Mouse (Mus musculus): ENCODE measurements around the gene Tnfsf9. TPM values are rescaled to one million over a fixed set of nuclear protein-coding genes. Genes with fewer than 3 reads are reported as not detected.

Gene Tnfsf9
- 7.4 TPM for polyA plus RNA-seq (2014; fragmentation: Illumina TruSeq; extraction: RNeasy Lipid Tissue Mini Kit (QIAGEN cat#74804); ENCODE audit: insufficient read depth, low read depth, low replicate concordance)

DNA sequence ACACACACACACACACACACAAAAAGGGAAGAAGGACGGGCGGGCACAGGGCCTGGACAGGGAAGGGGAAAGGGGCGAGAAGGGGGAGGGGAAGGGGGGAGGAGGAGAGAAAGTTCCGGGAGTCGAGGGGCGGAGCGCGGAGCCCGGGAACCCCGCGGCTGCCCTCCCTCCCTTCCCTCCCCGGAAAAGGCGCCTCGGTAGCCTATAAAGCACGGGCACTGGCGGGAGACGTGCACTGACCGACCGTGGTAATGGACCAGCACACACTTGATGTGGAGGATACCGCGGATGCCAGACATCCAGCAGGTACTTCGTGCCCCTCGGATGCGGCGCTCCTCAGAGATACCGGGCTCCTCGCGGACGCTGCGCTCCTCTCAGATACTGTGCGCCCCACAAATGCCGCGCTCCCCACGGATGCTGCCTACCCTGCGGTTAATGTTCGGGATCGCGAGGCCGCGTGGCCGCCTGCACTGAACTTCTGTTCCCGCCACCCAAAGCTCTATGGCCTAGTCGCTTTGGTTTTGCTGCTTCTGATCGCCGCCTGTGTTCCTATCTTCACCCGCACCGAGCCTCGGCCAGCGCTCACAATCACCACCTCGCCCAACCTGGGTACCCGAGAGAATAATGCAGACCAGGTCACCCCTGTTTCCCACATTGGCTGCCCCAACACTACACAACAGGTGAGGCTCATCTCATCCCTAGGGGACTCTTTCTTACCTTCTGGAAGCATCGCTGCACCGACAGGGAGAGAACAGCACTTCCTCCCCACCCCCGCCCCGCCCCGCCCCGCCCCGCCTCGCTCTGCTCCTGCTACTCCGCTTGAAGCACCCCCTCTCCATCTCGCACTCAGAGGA lies at the start of gene Tnfsf9:
TSS of gene Tnfsf9 (plus strand) at position 145 of the 854 bp plus-strand sequence.

DNA sequence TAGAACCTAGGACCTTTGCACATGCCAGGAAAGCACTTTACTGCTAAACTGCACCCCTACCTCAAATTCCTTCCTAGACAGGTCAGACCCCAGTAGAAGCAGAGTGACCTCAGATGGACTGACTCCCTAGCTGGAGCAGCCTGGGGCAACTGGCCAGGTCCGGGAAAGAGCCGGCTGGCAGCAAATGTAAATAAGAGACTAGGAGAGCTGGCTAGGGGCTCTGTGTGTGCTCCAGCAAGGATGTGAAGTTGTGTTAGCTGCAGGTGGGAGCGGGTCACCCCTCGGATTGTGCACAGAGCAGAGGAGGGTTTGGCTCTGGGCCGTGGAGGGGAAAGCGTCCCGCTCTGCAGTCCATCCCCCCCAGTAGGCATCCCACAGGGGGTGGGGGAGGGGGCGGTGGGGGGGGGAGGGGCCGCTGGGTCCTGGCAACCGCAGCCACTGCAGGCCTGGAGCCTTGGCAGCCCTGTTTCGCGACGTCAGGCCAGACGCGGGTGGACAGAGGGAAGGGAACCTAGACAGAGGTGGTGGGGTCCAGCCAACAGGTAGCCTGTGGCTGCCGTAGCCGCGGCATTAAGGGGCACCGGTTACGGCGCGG lies 46.1 kb upstream of the Tnfsf9 start, which contains the start of gene Crb3:
TSS of gene Crb3 (plus strand) at position 215 of the 595 bp plus-strand sequence.

DNA sequence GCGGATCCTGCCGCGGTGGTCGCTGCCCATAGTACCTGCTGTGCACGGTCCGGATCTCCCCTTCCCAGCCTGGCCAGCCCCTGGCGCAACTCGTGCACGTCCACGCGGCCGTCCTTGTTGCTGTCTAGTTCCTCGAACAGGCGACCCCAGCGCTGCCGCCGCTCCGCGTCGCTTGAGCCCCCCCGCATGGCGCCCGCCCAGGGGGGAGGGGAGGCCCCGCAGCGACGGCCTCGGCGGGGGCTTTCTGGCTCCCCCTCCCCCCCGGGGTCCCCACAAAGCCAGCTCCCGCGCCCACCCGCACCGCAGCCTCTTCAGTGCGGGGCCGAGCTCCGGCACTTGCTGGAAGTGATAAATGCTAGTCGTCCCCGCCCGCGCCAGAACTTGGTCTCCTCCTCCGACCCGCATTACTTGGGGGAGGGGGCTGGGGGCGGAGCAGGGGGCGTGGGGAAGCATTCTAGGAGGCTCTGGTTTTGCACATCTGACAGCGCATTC lies 45.6 kb upstream of the Tnfsf9 start, which contains the start of gene Slc25a23:
TSS of gene Slc25a23 (minus strand) at position 378 of the 492 bp plus-strand sequence.

DNA sequence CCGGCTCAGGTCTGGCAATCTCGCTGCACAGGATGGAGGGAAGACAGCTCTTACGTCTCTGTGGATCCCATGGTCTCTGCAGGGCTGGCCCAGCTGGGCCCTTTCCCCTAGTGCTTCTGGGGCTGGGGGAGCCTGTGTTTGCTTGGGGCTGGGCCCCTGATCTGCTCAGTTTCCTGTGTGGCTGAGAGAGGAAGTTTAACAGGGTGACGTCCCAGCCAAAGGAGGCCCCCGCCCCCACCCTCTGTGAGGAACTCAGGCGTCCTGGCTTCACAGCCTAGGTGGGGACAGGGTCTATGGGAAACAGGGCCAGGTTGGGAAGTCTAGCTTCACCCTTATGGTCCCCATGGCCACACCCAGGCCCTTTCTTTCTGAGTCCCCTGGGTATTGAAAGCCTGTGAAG lies 26.8 kb upstream of the Tnfsf9 start, which contains the start of gene Dennd1c:
TSS of gene Dennd1c (minus strand) at position 179 of the 400 bp plus-strand sequence.

DNA sequence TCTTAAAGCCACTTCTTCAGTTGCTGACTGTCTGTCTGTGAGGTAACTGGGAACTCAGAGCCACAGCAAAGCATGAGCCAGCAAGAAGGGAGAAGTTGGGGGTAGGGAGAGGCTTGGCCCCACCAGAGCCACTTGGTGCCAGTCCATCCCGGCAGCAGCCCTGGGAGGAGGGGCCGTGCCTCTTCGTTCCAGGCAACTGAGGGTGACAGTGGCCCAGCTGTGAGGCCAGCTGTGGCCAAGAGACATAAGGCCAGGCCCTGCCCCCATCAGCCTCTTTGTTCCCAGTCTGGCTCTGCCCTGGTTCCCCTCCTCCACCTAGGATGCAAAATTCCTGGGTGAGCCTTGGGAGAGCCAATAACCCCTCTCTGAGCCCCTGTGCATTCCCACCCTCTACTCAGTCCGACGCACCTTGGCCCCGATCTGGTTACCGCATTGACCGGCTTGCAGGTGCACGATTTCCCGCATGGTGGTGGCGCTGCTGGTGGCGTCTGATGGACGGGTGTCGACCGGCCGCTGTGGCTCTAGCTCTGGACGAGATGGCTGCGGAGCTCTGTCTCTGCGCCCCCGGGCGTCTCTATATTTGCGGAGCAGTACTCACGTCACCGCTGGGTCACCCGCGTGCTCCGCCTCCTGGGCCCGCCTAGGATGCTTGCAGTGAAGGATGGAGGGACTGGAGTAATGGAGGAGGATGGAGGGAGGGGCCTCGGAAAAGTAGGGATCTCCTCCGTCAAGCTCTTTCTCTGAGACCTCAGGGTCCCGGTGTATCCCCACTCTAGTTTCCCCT lies 17.9 kb upstream of the Tnfsf9 start, which contains the start of gene Tubb4a:
TSS of gene Tubb4a (minus strand) at position 734 of the 784 bp plus-strand sequence.

DNA sequence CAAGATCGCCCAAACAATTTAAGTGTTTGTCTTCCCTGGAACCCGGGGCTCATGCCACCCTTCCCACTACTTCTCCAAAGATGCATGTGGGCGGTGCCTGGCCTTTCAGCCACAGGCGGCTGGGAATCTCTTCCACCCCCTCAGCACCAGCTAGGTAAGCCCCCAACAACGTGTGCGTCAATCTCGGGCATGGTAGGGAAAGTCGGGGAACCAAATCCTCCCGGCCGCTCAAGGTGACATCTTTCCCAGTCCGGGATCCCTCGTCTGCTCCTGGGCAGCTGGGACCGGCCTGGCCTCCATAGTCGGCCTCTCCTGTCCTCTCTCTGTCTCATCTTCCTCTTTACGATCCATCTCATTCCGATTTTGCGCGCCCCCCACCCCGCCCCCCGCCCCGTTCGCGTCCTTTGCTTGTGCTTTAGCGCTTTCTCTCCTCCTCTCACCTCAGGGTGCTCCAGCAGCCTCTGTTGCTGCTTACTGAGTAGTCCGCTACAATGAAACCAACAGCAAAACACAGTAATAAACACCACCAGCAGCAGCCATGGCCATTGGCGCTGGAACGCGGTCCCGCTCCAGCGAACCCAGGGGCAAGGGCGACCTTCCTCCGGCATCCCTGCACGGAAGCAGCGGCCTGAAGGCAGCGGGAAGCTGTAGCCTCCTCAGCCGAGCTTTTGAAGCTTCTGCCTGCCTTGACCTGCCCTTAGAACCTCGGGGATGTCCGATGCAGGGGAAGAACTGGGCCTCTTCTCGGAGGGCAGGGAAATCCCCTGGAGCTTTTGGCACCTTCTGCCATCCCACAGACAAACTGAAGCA lies 44.1 kb downstream of the Tnfsf9 start, which contains the start of gene Cd70:
TSS of gene Cd70 (minus strand) at position 784 of the 810 bp plus-strand sequence.

Other genes with a start within 250 kb of the Tnfsf9 start
- gene Acsbg2, start 230.9 kb upstream of the Tnfsf9 start, polyA plus RNA-seq (2014; fragmentation: Illumina TruSeq; extraction: RNeasy Lipid Tissue Mini Kit (QIAGEN cat#74804); ENCODE audit: insufficient read depth, low read depth, low replicate concordance) = not detected
- gene 1700061G19Rik, start 229.8 kb upstream of the Tnfsf9 start, polyA plus RNA-seq (2014; fragmentation: Illumina TruSeq; extraction: RNeasy Lipid Tissue Mini Kit (QIAGEN cat#74804); ENCODE audit: insufficient read depth, low read depth, low replicate concordance) = 0.19 TPM
- 16.5 TPM for gene Mllt1, start 169.9 kb upstream of the Tnfsf9 start, polyA plus RNA-seq (2014; fragmentation: Illumina TruSeq; extraction: RNeasy Lipid Tissue Mini Kit (QIAGEN cat#74804); ENCODE audit: insufficient read depth, low read depth, low replicate concordance)
- gene Acer1, start 123.2 kb upstream of the Tnfsf9 start, polyA plus RNA-seq (2014; fragmentation: Illumina TruSeq; extraction: RNeasy Lipid Tissue Mini Kit (QIAGEN cat#74804); ENCODE audit: insufficient read depth, low read depth, low replicate concordance) = not detected
- 51.4 TPM for gene Clpp, start 115.0 kb upstream of the Tnfsf9 start, polyA plus RNA-seq (2014; fragmentation: Illumina TruSeq; extraction: RNeasy Lipid Tissue Mini Kit (QIAGEN cat#74804); ENCODE audit: insufficient read depth, low read depth, low replicate concordance)
- gene Alkbh7, start 108.0 kb upstream of the Tnfsf9 start, polyA plus RNA-seq (2014; fragmentation: Illumina TruSeq; extraction: RNeasy Lipid Tissue Mini Kit (QIAGEN cat#74804); ENCODE audit: insufficient read depth, low read depth, low replicate concordance) = 28.8 TPM
- not detected for gene Pspn, start 105.3 kb upstream of the Tnfsf9 start, polyA plus RNA-seq (2014; fragmentation: Illumina TruSeq; extraction: RNeasy Lipid Tissue Mini Kit (QIAGEN cat#74804); ENCODE audit: insufficient read depth, low read depth, low replicate concordance)
- 31.3 TPM for gene Gtf2f1, start 94.0 kb upstream of the Tnfsf9 start, polyA plus RNA-seq (2014; fragmentation: Illumina TruSeq; extraction: RNeasy Lipid Tissue Mini Kit (QIAGEN cat#74804); ENCODE audit: insufficient read depth, low read depth, low replicate concordance)
- gene Gm17949, start 93.9 kb upstream of the Tnfsf9 start, polyA plus RNA-seq (2014; fragmentation: Illumina TruSeq; extraction: RNeasy Lipid Tissue Mini Kit (QIAGEN cat#74804); ENCODE audit: insufficient read depth, low read depth, low replicate concordance) = not detected
- 17.6 TPM for gene Khsrp, start 73.8 kb upstream of the Tnfsf9 start, polyA plus RNA-seq (2014; fragmentation: Illumina TruSeq; extraction: RNeasy Lipid Tissue Mini Kit (QIAGEN cat#74804); ENCODE audit: insufficient read depth, low read depth, low replicate concordance)
- not detected for gene Slc25a41, start 63.7 kb upstream of the Tnfsf9 start, polyA plus RNA-seq (2014; fragmentation: Illumina TruSeq; extraction: RNeasy Lipid Tissue Mini Kit (QIAGEN cat#74804); ENCODE audit: insufficient read depth, low read depth, low replicate concordance)
- 65.6 TPM for gene Crb3, start 46.2 kb upstream of the Tnfsf9 start, polyA plus RNA-seq (2014; fragmentation: Illumina TruSeq; extraction: RNeasy Lipid Tissue Mini Kit (QIAGEN cat#74804); ENCODE audit: insufficient read depth, low read depth, low replicate concordance)
- gene Slc25a23, start 45.5 kb upstream of the Tnfsf9 start, polyA plus RNA-seq (2014; fragmentation: Illumina TruSeq; extraction: RNeasy Lipid Tissue Mini Kit (QIAGEN cat#74804); ENCODE audit: insufficient read depth, low read depth, low replicate concordance) = 22.4 TPM
- 6.3 TPM for gene Dennd1c, start 26.8 kb upstream of the Tnfsf9 start, polyA plus RNA-seq (2014; fragmentation: Illumina TruSeq; extraction: RNeasy Lipid Tissue Mini Kit (QIAGEN cat#74804); ENCODE audit: insufficient read depth, low read depth, low replicate concordance)
- 15.2 TPM for gene Tubb4a, start 17.5 kb upstream of the Tnfsf9 start, polyA plus RNA-seq (2014; fragmentation: Illumina TruSeq; extraction: RNeasy Lipid Tissue Mini Kit (QIAGEN cat#74804); ENCODE audit: insufficient read depth, low read depth, low replicate concordance)
- gene Cd70, start 44.5 kb downstream of the Tnfsf9 start, polyA plus RNA-seq (2014; fragmentation: Illumina TruSeq; extraction: RNeasy Lipid Tissue Mini Kit (QIAGEN cat#74804); ENCODE audit: insufficient read depth, low read depth, low replicate concordance) = not detected
- 1.2 TPM for gene Tnfsf14, start 88.9 kb downstream of the Tnfsf9 start, polyA plus RNA-seq (2014; fragmentation: Illumina TruSeq; extraction: RNeasy Lipid Tissue Mini Kit (QIAGEN cat#74804); ENCODE audit: insufficient read depth, low read depth, low replicate concordance)
- gene C3, start 122.8 kb downstream of the Tnfsf9 start, polyA plus RNA-seq (2014; fragmentation: Illumina TruSeq; extraction: RNeasy Lipid Tissue Mini Kit (QIAGEN cat#74804); ENCODE audit: insufficient read depth, low read depth, low replicate concordance) = 224 TPM
- 39.6 TPM for gene Gpr108, start 143.1 kb downstream of the Tnfsf9 start, polyA plus RNA-seq (2014; fragmentation: Illumina TruSeq; extraction: RNeasy Lipid Tissue Mini Kit (QIAGEN cat#74804); ENCODE audit: insufficient read depth, low read depth, low replicate concordance)
- gene Trip10, start 144.1 kb downstream of the Tnfsf9 start, polyA plus RNA-seq (2014; fragmentation: Illumina TruSeq; extraction: RNeasy Lipid Tissue Mini Kit (QIAGEN cat#74804); ENCODE audit: insufficient read depth, low read depth, low replicate concordance) = 37.0 TPM
- 12.2 TPM for gene Vav1, start 173.8 kb downstream of the Tnfsf9 start, polyA plus RNA-seq (2014; fragmentation: Illumina TruSeq; extraction: RNeasy Lipid Tissue Mini Kit (QIAGEN cat#74804); ENCODE audit: insufficient read depth, low read depth, low replicate concordance)

Measured in lung, adult 10 weeks (tissue).